Mouse (Mus musculus) myocyte (in vitro differentiated cells): ENCODE measurements around the gene Pde4d. TPM values are rescaled to one million over a fixed set of nuclear protein-coding genes. Genes with fewer than 3 reads are reported as not detected.

Experiments used
- H3K27me3 ChIP-seq: one replicate; pipeline ENCODE4 v1.6.1; 2011; ENCODE audit not compliant: control insufficient read depth, insufficient read depth, insufficient read length
- H3K36me3 ChIP-seq: one replicate; pipeline ENCODE4 v1.6.1; 2011; ENCODE audit not compliant: control insufficient read depth, insufficient read depth
- H3K4me2 ChIP-seq: one replicate; pipeline ENCODE4 v1.6.1; 2011; ENCODE audit warnings: low read depth, control low read depth
- H3K4me3 ChIP-seq: one replicate; pipeline ENCODE4 v1.5.1; 2011; ENCODE audit warnings: mild to moderate bottlenecking, control low read depth, moderate library complexity
- H3K79me2 ChIP-seq: one replicate; pipeline ENCODE4 v1.6.1; 2011; ENCODE audit not compliant: control insufficient read depth, insufficient read depth
- H3ac ChIP-seq: one replicate; pipeline ENCODE4 v1.6.1; 2011; ENCODE audit not compliant: control insufficient read depth, insufficient read length
- CEBPB ChIP-seq: IDR thresholded peaks from 2 replicates; pipeline ENCODE4 v1.6.1; 2011; ENCODE audit warnings: mild to moderate bottlenecking, moderate library complexity; ENCODE audit not compliant: poor library complexity, insufficient read depth, severe bottlenecking
- E2F4 ChIP-seq: IDR thresholded peaks from one replicate; pipeline ENCODE4 v1.6.1; 2011; ENCODE audit warnings: mild to moderate bottlenecking, control low read depth, moderate library complexity; ENCODE audit not compliant: insufficient read depth
- MAX ChIP-seq: IDR thresholded peaks from one replicate; pipeline ENCODE4 v1.6.1; 2011; ENCODE audit warnings: low read depth, mild to moderate bottlenecking, control low read depth
- MYOD1 ChIP-seq, 3 experiments: IDR thresholded peaks; one replicate each; pipeline ENCODE4 v1.6.1; 2011; ENCODE audit warnings: control low read depth in 2 of 3, low read depth in 2 of 3, mild to moderate bottlenecking in 2 of 3, moderate library complexity in 1 of 3; ENCODE audit not compliant: insufficient read length in 2 of 3, control insufficient read depth in 1 of 3
- MYOG ChIP-seq, 3 experiments: IDR thresholded peaks; one replicate each; pipeline ENCODE4 v1.6.1; 2011; ENCODE audit warnings: control low read depth in 2 of 3, low read depth in 2 of 3, mild to moderate bottlenecking in 2 of 3; ENCODE audit not compliant: insufficient read length in 2 of 3, control insufficient read depth in 1 of 3, insufficient read depth in 1 of 3
- POLR2A ChIP-seq: IDR thresholded peaks from one replicate; pipeline ENCODE4 v1.6.1; 2011; ENCODE audit warnings: low read depth, mild to moderate bottlenecking, control low read depth, moderate library complexity; ENCODE audit not compliant: insufficient read length
- POLR2AphosphoS2 ChIP-seq: IDR thresholded peaks from one replicate; pipeline ENCODE4 v1.6.1; 2011; ENCODE audit warnings: low read depth, control low read depth; ENCODE audit not compliant: insufficient read length
- REST ChIP-seq: IDR thresholded peaks from one replicate; pipeline ENCODE4 v1.6.1; 2011; ENCODE audit warnings: mild to moderate bottlenecking, control low read depth, moderate library complexity; ENCODE audit not compliant: insufficient read depth, insufficient read length
- SRF ChIP-seq: IDR thresholded peaks from one replicate; pipeline ENCODE4 v1.6.1; 2011; ENCODE audit warnings: low read depth; ENCODE audit not compliant: control insufficient read depth, insufficient read length
- TCF12 ChIP-seq: IDR thresholded peaks from one replicate; pipeline ENCODE4 v1.6.1; 2011; ENCODE audit warnings: mild to moderate bottlenecking, control low read depth; ENCODE audit not compliant: poor library complexity, insufficient read depth, severe bottlenecking
- TCF3 ChIP-seq: IDR thresholded peaks from one replicate; pipeline ENCODE4 v1.6.1; 2011; ENCODE audit warnings: low read depth, control low read depth; ENCODE audit not compliant: insufficient read length
- USF1 ChIP-seq: IDR thresholded peaks from one replicate; pipeline ENCODE4 v1.6.1; 2011; ENCODE audit warnings: low read depth, mild to moderate bottlenecking, control low read depth, moderate library complexity
- polyA plus RNA-seq: library from polyadenylated mRNA; unstranded; fragments of >200 nt; fragmentation: generic; extraction: Trizol; gene quantifications from one replicate; pipeline ENCODE4 v1.2.1, GENCODE M21; 2012; ENCODE audit warnings: missing spikeins

Pde4d gene
- polyA plus RNA-seq, 1 experiment = 8.2 TPM

DNA sequence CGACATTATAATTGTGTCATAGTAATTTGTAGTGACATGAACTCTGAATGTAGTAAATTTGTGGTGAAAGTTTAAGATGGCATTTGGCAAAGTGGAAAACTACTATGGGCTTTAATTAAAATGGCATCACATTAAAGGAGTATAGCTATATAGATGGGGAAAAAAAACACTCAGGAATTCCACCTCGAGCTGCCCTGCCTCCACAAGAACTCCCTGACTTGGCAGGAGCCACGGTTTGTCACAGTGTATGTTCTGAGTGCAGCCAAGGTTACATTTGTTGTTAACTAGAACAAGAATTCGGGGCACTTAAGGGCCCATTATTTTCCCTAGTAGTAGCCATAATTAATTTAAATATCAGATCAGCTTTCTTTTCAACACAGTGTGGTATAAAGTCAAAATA, 805.9 kb downstream of the Pde4d start:
- H3K79me2 ChIP-seq = peaks cover 2% of the 10 kb centered on the region
- no peaks in the 10 kb centered on the region for H3K27me3 ChIP-seq
- H3K36me3 ChIP-seq = no peaks in the 10 kb centered on the region
- H3K4me2 ChIP-seq = no peak overlapping the region
- H3K4me3 ChIP-seq = no peak overlapping the region
- TF ChIP-seq TCF3 = no peak
- TF ChIP-seq TCF12 = no peak
- TF ChIP-seq USF1 = no peak
- TF ChIP-seq MYOD1 (IDR thresholded peaks at IDR 0.05; ENCODE audit: control insufficient read depth in 1 of 3, insufficient read length in 2 of 3, low read depth in 2 of 3) = no peak
- TF ChIP-seq SRF = no peak
- no peak for TF ChIP-seq MAX
- TF ChIP-seq CEBPB = no peak
- no peak for TF ChIP-seq MYOG (IDR thresholded peaks at IDR 0.05; ENCODE audit: control insufficient read depth in 1 of 3, insufficient read depth in 1 of 3, insufficient read length in 2 of 3, low read depth in 2 of 3)
- TF ChIP-seq POLR2A = no peak
- H3ac ChIP-seq = no peak overlapping the region

DNA sequence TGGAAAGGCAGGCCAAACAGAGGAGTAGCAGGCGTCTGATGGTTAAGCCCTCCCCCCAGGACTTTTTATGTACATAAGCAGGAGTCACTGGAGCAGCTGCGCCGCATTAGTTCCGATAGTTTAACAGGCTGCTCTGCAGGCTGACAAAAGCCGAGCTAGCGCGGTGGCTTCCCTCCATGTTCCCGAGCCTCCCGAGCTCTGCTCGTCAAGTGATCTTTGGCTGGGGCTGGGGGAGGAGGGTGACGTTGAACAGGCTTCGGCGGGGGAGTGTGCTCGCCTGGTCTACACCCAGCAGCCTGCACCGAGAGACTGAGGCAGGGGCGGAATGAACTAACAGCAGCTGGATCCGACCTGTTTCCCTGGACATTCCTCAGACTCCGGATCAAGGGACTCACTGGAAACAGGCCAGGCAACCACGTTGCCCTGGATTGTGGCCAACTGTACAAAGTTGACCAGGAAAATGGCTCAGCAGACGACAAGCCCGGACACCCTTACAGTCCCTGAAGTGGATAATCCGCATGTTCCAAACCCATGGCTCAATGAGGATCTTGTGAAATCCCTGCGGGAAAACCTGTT, 810.6 kb downstream of the Pde4d start:
- no peaks in the 10 kb centered on the region for H3K27me3 ChIP-seq
- peak overlapping the region; percentile 63 for H3ac ChIP-seq
- peaks cover 49% of the 10 kb centered on the region for H3K79me2 ChIP-seq
- peak overlapping the region; percentile 98 for H3K4me2 ChIP-seq
- TF ChIP-seq MYOG (IDR thresholded peaks at IDR 0.05; ENCODE audit: control insufficient read depth in 1 of 3, insufficient read depth in 1 of 3, insufficient read length in 2 of 3, low read depth in 2 of 3) = peak; percentile 8 to 69 (median 24)
- TF ChIP-seq POLR2A = peak; percentile 73
- TF ChIP-seq POLR2AphosphoS2 = peak; percentile 47
- TF ChIP-seq TCF12 = no peak
- peak in 2 of 3 experiments; percentile 22 to 62 for TF ChIP-seq MYOD1 (IDR thresholded peaks at IDR 0.05; ENCODE audit: control insufficient read depth in 1 of 3, insufficient read length in 2 of 3, low read depth in 2 of 3)
- no peak for TF ChIP-seq SRF
- peak overlapping the region; percentile 89 for H3K4me3 ChIP-seq
- no peaks in the 10 kb centered on the region for H3K36me3 ChIP-seq

DNA sequence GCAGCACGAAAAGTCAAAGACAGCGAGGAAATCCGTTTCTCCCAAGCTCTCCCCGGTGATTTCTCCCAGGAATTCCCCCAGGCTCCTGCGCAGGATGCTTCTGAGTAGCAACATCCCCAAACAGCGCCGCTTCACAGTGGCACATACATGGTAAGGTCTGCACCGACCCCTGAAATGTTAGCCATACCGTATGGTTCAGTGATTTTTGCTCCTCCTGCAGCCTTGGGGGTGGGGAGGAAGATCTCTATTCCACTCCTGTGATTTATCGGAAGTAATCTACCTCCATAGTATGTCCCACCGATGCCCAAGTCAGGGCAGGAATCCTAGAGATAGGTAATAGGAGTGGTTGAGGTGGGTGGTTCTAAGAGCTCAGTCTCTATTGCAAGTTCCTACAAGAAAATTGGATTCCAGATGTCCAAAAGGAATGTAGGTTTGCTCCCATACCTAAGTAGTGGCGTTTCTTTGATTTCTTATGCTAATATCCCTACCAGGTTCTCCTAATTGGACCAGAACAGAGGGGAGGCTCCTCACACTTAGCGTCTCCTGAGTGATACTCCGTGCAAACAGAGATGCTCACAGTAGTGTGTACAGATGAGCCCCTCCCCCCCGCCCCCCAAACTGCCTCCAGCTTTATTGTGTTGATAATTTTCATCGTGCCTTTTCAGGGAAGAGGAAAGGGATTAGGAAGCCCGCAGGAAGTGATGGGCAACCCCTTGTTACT, 811.2 kb downstream of the Pde4d start:
- Histone ChIP-seq H3K27me3 (no peaks in the 10 kb centered on the region), H3ac (peak overlapping the region; percentile 63), H3K36me3 (no peaks in the 10 kb centered on the region), H3K4me3 (peak overlapping the region; percentile 89), H3K79me2 (peaks cover 53% of the 10 kb centered on the region), H3K4me2 (peak overlapping the region; percentile 98)
- TF ChIP-seq TCF12 = no peak
- no peak for TF ChIP-seq SRF
- TF ChIP-seq POLR2AphosphoS2 = no peak
- no peak for TF ChIP-seq USF1
- TF ChIP-seq CEBPB = no peak
- no peak for TF ChIP-seq POLR2A
- TF ChIP-seq MYOG (IDR thresholded peaks at IDR 0.05; ENCODE audit: control insufficient read depth in 1 of 3, insufficient read depth in 1 of 3, insufficient read length in 2 of 3, low read depth in 2 of 3) = no peak
- no peak for TF ChIP-seq E2F4
- TF ChIP-seq REST = no peak
- TF ChIP-seq MYOD1 (IDR thresholded peaks at IDR 0.05; ENCODE audit: control insufficient read depth in 1 of 3, insufficient read length in 2 of 3, low read depth in 2 of 3) = no peak
- no peak for TF ChIP-seq TCF3
- TF ChIP-seq MAX = no peak

DNA sequence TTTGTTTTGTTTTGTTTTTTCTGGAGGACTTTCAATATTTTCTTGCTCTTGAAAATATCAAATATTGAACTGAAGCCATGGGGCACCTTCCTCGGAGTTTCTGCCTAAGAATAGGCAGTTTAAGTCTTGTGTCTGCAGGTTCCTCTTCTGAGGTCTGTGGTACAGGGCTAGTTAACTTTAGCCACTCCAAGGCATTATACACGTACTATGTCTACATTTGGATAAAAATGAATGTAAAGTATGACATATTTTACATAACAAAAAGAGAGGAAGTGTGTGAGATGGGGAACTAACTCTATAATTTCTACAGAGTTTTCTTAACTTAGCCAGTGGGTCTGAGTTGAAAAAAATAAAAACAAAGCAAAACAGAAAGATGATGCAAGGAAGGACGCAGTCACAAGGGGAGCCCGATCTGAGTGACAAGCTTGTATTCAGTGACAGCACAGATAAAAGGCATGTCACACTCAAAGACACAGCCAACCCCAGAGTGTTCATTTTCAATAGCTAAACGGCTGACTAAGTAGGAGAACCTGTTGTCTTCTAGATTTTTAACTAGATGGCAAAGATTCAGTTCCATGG, 812.0 kb downstream of the Pde4d start:
- Histone ChIP-seq H3K27me3 (no peaks in the 10 kb centered on the region), H3K4me3 (peak overlapping the region; percentile 89), H3ac (no peak overlapping the region), H3K4me2 (peak overlapping the region; percentile 98), H3K36me3 (no peaks in the 10 kb centered on the region), H3K79me2 (peaks cover 61% of the 10 kb centered on the region)
- TF ChIP-seq CEBPB = 0 out of 2 replicates have a peak, but pooled peaks have one; percentile 30
- no peak for TF ChIP-seq SRF

DNA sequence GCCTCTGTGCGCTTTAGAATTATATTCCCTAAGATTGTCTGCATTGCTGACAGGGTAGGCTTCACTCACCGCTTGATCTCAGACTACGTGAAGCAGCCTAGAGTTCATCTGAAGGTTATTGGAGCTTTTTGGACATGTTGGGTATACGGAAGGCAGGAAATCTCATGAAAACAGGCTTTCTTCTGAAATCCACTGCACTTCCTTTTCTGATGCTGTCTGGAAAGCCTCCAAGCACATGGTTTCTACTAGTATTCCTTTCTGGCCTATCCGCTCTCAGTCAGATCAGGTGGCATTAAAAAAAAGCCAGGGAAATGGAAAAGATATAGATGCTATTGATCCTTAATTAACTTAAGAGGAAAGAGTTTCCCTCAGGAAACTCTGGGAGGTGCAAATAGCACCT, 812.8 kb downstream of the Pde4d start:
- Histone ChIP-seq H3K36me3 (no peaks in the 10 kb centered on the region), H3K4me2 (peak overlapping the region; percentile 98), H3ac (no peak overlapping the region), H3K79me2 (peaks cover 67% of the 10 kb centered on the region), H3K4me3 (peak overlapping the region; percentile 89), H3K27me3 (no peaks in the 10 kb centered on the region)
- TF ChIP-seq POLR2AphosphoS2 = no peak
